Mouse (Mus musculus) NIH3T3 (cell line): ENCODE measurements around the gene Ddx27.

Source experiments
- DNase-seq: peaks from one replicate; pipeline ENCODE4 v3.0.0-alpha.2; 2012; ENCODE audit warnings: low read depth

Gene Ddx27

DNA sequence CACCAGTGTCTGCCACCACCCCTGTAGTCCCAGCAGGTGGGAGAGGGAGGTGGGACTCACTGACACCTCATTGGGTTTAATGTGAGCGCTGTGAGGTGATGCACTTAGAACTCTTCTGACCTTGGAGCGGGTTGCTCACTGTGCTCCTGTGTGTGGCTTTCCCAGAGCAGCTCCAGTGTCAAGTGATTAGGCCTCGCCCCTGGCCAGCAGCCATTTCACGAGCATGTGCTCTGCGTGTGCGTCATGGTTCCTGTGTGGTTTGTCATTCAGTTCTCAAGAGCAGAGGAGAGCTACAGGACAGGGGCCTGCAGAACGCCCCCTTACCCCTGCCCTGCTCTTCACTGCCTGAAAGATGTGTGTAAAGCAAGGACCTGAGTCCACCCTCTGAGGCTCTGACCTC lies 13.6 kb downstream of the Ddx27 start:
- DNase-seq, result peak; percentile 38

DNA sequence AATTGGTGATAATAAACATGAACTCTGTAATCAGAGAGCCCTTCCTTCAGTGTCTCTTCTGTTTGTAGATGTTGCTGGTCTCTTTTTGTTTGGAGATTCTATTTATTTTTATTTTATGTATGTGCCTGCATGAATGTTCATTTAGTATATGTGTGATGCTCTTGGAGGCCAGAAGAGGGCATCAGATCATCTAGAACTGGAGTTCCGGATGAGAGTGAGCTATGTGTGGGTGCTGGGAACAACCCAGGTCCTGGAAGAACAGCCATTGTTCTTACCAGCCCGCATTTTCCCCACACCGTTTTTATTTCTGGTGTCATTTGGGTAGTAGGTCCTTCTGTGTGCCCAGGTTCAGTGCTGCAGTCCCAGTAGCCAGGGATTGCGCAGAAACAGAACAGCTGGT lies 15.5 kb downstream of the Ddx27 start:
- no peak for DNase-seq

DNA sequence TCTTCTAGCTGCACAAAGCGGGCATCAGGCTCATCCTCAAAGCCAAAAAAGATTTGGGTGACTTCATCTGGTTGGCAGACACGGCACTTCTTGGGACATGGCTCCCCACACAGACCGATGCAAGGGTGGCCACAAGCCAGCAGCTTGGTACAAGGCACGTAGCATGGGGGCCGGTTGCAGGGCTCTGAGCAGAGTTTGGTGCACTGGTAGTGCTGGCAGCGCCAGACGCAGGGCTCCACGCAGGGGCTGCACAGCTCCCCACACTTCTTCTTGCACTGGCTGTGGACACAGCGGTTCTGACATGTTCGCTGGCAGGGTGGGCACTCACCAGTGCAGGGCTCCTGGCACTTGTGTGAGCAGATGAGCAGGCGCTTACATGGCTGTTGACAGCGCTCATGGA lies 22.7 kb downstream of the Ddx27 start:
- no peak for DNase-seq

- DNase-seq, result no peak
These were observed 23.3 kb downstream of the Ddx27 start for GRCm38 (mm10) chr2:167038297-167038696.

DNA sequence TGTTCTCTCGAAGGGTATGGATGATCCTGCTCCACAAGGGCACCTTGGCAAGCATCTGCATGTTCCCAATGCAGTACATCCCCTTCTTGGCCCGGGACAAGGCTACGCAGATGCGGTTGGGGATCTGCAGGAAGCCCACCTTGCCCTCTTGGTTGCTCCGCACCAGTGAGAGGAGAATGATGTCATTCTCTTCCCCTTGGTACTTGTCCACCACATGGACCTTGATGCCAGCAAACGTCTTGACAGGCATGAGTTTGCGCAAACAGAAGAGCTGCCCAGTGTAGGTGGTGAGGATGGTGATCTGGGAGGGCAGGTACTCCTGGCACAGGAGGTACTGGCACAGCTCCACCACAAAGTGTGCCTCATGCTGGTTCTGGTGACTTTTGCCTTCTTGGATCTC lies 23.7 kb downstream of the Ddx27 start:
- DNase-seq, result no peak

DNA sequence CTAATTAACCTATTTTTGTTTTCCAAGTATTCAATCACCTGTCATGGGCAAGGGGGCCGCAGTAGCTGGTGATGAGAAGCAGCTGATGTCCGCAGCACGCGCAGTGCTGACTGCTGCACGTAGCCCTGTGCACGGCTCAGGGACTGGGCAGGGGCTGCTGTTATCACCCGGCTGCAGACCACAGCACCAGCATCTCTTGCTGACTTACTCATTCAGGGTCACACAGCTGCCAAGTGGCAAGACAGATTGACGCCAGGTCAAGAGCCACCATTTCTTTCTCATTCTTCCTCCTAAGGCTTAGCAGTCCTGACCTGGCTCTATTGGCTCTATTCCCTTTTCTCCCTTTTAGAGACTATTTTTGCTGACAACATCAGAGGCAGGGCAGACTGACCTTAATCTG lies 24.4 kb downstream of the Ddx27 start:
- DNase-seq, result no peak

GRCm38 (mm10) chr2:167043400-167044121 lies 28.6 kb downstream of the Ddx27 start:
- DNase-seq, result no peak

DNA sequence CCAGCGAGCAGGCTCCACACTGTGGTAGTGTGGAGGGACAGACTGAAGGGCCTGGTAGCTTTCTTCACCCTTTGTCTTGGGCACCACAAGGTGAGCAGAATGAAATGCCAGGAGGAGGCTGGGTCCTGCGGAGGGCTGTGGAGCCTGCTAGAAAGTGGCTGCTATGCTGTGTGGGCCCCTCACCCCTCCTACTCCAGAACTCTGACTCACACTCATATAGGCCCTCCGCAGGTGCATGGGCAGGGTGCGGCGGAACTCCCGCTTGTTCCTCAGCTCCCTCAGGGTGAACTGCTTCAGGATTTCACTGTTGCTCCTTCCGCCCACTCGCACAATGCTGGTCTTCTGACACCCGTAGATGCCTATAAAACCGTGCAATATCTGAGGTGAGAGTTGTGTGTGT lies 33.2 kb downstream of the Ddx27 start:
- no peak for DNase-seq

DNA sequence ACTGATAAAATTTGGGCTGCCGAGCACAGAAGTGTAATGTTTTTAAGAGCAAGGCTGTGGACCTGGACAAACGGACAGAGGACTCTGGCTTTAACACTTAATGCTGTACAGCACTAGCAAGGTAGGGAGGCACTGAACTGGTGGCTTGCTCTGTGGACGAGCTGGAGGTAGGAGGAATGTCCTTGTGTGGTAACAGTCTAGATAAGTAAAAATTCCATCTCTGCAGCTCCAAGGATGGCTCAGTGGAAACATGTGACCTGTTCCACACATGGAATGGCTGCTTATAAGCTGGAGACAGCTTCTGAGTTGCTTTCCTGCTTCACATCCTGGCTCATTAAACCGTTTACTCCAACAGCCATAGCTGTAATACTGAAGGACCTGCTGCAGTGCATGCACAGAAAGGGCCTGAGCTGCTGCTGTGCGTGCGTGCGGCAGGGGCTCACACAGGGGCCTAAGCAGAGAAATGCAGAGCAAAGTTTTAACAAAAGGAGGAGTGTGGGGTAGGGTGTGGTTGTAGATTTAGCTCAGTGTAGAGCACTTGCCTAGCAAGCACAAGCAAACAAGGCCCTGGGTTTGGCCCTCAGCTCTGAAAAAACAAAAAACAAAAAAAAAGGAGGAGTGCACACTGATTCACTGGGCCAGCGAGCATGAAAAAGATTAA lies 33.8 kb downstream of the Ddx27 start:
- DNase-seq, result no peak

GRCm38 (mm10) chr2:167053127-167053844 lies 38.3 kb downstream of the Ddx27 start:
- DNase-seq, result no peak

GRCm38 (mm10) chr2:167055386-167055785 lies 40.4 kb downstream of the Ddx27 start:
- no peak for DNase-seq

GRCm38 (mm10) chr2:167056210-167056941 lies 41.4 kb downstream of the Ddx27 start:
- no peak for DNase-seq

DNA sequence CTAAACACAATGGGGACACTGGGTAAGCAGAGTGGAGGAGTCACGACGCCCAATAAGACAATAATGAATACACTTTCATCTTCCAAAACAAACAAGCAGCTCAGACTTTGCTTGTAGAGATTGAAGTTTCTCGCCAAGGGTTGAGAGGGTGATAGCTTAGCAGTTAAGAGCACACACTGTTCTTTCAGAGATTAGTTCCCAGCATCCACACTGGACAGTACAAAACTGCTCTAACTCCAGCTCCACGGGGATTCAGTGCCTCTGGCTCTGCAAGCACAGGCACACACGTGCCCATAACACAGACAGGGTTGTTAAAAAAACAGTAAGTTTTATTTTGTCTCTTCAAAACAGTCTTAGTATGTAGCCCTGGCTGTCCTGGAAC lies 41.9 kb downstream of the Ddx27 start:
- no peak for DNase-seq

DNA sequence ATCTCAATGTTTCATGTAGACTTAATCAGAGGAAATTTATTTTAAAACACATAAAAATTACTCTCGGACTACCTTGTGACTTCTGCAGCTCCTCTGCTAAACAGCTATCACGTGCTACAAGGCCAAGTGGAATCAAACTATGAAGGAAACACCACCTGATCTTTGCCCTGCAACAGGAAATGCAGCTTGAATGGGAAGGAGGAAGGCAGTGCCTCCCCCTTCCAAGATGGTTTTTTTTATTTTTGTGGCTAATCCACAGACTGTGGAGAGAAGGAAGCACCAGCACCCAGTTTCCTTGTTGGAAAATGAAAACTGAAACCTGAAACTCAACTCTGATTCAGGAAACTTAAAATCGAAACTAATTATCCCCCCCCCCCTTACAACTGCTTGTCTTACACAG lies 43.2 kb downstream of the Ddx27 start:
- DNase-seq, result no peak

GRCm38 (mm10) chr2:167058814-167059387 lies 43.9 kb downstream of the Ddx27 start:
- DNase-seq, result no peak

DNA sequence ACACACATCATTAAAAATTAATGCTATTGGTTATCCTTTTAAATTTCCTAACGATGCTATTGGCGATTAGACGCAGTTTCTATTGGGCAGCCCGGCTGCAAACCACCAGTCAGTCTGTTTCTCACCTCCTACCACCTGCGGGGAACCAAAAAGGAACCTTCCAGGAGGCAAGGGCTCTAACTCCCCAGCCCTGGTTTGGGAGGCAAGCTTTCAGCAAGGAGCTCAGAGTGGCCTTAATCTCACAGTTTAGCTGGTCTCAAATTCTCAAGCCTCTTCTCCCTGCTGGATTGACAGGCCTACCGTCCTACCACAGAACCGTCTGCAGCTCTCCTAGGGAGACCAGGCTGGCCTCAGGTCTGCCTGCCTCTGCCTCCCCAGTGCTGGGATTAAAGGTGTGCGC lies 44.5 kb downstream of the Ddx27 start:
- DNase-seq, result no peak

- DNase-seq, result no peak
These were observed 45.0 kb downstream of the Ddx27 start for GRCm38 (mm10) chr2:167059960-167060359.

GRCm38 (mm10) chr2:167060360-167060759 lies 45.4 kb downstream of the Ddx27 start:
- DNase-seq, result no peak

DNA sequence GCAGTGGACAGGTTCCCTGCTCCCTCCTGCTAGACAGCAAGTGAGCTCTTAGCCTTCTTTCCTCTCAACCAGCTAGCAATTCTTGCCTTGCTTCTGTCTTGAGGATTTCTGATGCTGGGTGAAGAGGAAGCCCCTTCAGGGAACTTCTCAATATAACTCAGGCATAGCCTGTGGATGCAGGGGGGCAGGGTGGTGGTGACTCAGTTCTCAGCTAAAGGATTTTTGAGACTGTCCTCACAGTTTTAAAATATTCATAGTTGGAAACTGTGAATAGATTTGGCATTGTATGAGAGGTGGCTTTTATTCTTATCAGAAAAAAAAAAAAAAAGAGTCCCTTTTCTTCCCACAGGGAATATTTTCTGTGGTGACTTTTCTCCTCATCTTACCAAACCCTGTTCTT lies 45.8 kb downstream of the Ddx27 start:
- no peak for DNase-seq

DNA sequence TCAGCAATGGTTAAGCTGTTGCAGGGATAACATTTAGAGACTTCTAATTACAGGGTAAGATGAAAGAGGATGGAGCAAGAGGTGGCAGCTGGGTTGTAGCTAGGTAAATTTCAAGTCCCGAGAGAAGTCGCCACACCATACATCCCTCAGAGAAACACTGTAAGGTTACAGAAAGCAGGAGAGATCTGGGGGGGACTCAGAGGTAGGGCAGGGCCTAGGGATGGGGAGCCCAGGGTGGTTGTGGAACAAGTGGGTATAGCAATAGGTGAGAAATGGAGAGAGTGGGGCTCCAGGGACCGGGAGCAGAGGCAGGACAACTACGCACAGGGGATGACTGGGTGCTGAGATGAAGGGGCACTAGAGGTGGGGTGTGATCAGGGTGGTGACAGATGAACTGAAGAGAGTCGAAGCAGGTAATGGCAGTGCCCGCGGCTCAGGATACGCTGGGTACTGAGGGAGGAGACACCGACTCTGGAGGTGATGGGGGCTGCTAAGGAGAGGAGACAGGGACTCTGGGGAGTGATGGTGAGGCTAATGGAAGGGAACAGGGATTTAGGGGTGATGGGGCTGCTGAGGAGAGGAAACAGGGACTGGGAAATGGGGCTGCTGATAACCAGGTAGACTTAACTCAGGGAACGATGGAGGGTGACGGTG lies 46.5 kb downstream of the Ddx27 start:
- DNase-seq, result no peak

DNA sequence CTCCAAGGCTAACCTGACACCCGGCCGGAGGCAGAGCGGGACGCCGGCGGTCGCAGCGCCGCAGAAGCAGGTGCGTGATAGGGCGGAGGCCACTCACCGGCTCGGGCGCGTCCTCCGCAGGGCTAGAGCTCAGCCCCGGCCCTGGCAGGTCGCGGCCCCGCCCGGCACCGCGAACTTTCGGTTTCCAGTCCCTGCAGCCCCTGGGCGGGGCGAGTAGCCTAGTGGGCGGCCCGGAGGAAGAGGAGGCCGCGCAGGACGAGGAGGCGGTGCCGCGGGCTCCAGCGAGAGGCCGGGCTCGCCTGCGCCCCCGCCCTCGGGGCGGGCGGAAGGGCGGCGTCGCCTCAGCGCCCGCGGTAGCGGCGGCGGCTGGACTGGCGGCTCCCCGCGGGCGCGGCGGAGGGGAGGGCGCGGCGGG lies 47.5 kb downstream of the Ddx27 start:
- peak; percentile 96 for DNase-seq
